Mouse (Mus musculus): ENCODE results near the gene Arhgef38. TPM values are rescaled to one million over a fixed set of nuclear protein-coding genes. Genes with fewer than 3 reads are reported as not detected.
A peak's percentile ranks its signal among the peaks of the same experiment; 100 is the strongest.

The Arhgef38 gene
- polyA plus RNA-seq, 1 experiment from 2014 or later, result not detected

- Histone ChIP-seq H3K4me3 (peak overlapping the region; percentile 86), H3K4me1 (peaks cover 33% of the 10 kb centered on the region), H3K9ac (peak overlapping the region; percentile 97), H3K27ac (peak overlapping the region; percentile 96), H3K9me3 (replicated peaks) (no peaks in the 10 kb centered on the region), H3K27me3 (replicated peaks) (no peaks in the 10 kb centered on the region), H3K36me3 (no peaks in the 10 kb centered on the region), H3K4me2 (peak overlapping the region; percentile 76)
- WGBS (ENCODE audit: insufficient replicate concordance), result 2% methylated on average over 11 of the region's 11 CpGs
- no peak for ATAC-seq
These were observed 144.3 kb downstream of the Arhgef38 start for GRCm38 (mm10) chr3:133090247-133091120.

DNA sequence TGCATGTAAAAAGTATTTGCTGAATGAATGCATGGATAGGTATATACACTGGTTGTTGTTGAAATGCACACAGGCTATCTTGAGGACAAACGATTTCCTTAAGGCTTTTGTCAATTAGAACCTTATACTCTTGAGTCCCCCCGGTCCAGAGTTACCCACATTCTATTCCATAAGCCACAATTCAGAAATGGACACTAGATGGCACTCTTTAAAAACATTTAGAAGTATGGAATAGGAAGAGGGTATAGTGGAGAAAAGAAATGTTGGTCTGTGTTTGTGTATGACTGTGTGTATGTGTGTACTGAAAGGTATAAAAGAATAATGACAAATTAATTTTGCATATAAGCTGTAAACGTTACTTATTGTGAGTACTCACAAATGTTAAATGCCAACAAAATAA, 148.9 kb downstream of the Arhgef38 start:
- Histone ChIP-seq H3K27ac (no peak overlapping the region), H3K27me3 (replicated peaks) (no peaks in the 10 kb centered on the region), H3K4me1 (peaks cover 9% of the 10 kb centered on the region)

GRCm38 (mm10) chr3:133082736-133083135, 152.0 kb downstream of the Arhgef38 start:
- Histone ChIP-seq H3K36me3 (peaks cover 61% of the 10 kb centered on the region), H3K9ac (no peak overlapping the region), H3K4me3 (no peak overlapping the region), H3K27ac (no peak overlapping the region), H3K9me3 (replicated peaks) (no peaks in the 10 kb centered on the region), H3K4me1 (no peaks in the 10 kb centered on the region), H3K27me3 (replicated peaks) (no peaks in the 10 kb centered on the region), H3K4me2 (no peak overlapping the region)
- ATAC-seq, result no peak
- WGBS (ENCODE audit: insufficient replicate concordance), result 75% methylated on average over 5 of the region's 5 CpGs

More for the DNA sequence above, 148.9 kb downstream of the Arhgef38 start:
- no peaks in the 10 kb centered on the region for H3K9me3 ChIP-seq (replicated peaks)
- WGBS (ENCODE audit: insufficient replicate concordance), result 66% methylated on average over 3 of the region's 3 CpGs
- H3K9ac ChIP-seq, result no peak overlapping the region
- H3K4me3 ChIP-seq, result no peak overlapping the region
- no peak overlapping the region for H3K4me2 ChIP-seq
- peak; percentile 58 for ATAC-seq
- peaks cover 36% of the 10 kb centered on the region for H3K36me3 ChIP-seq

DNA sequence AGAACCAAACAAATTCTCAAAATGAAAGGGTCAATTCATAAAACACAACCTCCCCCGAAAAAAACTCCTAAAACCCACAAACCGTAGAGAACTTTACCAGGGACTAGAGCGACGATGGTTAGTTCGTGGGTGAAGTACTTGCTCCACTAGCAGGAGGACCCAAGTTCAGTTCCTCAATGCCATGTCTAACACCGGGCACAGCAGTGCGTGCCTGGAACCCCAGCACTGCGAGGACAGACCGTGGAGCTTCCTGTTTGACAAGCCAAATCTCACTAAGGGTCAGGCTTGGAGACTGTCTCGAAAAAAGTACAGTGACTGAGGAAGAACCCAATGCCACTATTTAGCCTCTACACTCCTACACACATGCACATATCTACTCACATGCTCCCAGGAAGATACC, 159.2 kb downstream of the Arhgef38 start:
- no peak for ATAC-seq
- 0 out of 2 replicates have a peak, but pooled peaks cover 3% of the 10 kb centered on the region for H3K4me1 ChIP-seq
- H3K27me3 ChIP-seq (replicated peaks), result no peaks in the 10 kb centered on the region
- no peak overlapping the region for H3K9ac ChIP-seq
- WGBS (ENCODE audit: insufficient replicate concordance), result 73% methylated on average over 10 of the region's 10 CpGs
- no peak overlapping the region for H3K4me2 ChIP-seq
- H3K4me3 ChIP-seq, result no peak overlapping the region
- H3K9me3 ChIP-seq (replicated peaks), result no peaks in the 10 kb centered on the region
- H3K36me3 ChIP-seq, result peaks cover 47% of the 10 kb centered on the region
- H3K27ac ChIP-seq, result no peak overlapping the region

Other genes starting within 250 kb of the Arhgef38 start
- gene Ints12, start 143.1 kb downstream of the Arhgef38 start, polyA plus RNA-seq (2016; fragmentation: Nextera tagmentation; extraction: Ambion mirVana), result 11.7 and 12.5 TPM in 2 replicates
- 5.9 and 6.3 TPM in 2 replicates for gene Gstcd, start 142.9 kb downstream of the Arhgef38 start, polyA plus RNA-seq (2016; fragmentation: Nextera tagmentation; extraction: Ambion mirVana)
- 68.4 and 71.8 TPM in 2 replicates for gene Ppa2, start 75.2 kb upstream of the Arhgef38 start, polyA plus RNA-seq (2016; fragmentation: Nextera tagmentation; extraction: Ambion mirVana)